8 mouse cellular contexts compared by ENCODE assay signal in the genomic region with DNA sequence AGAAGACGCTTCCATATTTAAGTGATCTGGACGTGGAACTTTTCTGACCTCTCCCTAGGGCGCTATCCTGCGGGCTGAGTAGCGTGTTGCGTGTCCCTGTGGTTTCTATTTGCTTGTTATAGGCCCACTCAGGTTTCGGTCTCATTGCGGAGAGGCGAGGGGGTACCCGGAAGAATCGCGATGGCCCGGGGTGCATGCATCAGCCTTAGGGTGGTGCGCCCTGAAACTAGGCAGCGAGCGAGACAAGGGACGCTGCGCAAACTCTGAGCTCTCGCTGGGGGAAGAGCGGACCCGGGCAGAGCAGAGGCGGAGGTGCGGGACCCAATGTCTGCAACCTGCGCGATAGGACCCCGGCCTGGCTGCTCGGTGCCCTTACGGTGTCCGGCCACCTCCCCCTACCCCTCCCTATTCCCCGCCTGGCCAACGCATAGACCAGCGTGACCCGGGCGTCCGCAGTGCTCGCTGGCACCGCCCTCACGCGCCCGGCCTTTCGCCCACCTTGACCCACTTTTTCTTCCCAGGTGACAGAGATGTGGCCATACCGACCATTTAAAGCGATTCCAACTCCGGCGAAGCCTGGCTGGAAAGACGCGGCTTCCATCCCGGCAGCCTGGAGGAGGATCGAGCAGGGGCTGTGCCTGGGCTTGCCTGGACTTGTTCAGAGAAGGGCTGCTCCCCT. TPM values are rescaled to one million over a fixed set of nuclear protein-coding genes. Genes with fewer than 3 reads are reported as not detected.
A peak's percentile ranks its signal among the peaks of the same experiment; 100 is the strongest.
DNase-seq lines count a peak whose midpoint lies in the region; ATAC-seq and TF ChIP-seq lines count a peak whose summit lies in the region.

No protein-coding gene starts in this region.

- no peaks in the 10 kb centered on the region for H3K9me3 ChIP-seq in forebrain, postnatal 0 days (ENCODE audit: low read length)
- H3K9me3 ChIP-seq in kidney, postnatal 0 days (replicated peaks; ENCODE audit: low read length): no peaks in the 10 kb centered on the region
- no peaks in the 10 kb centered on the region for H3K9me3 ChIP-seq in midbrain, embryonic 13.5 days

- under 1% methylated on average over 49 of the region's 49 CpGs for WGBS in forebrain, postnatal 0 days
- WGBS in kidney, postnatal 0 days: under 1% methylated on average over 48 of the region's 49 CpGs
- under 1% methylated on average over 49 of the region's 49 CpGs for WGBS in midbrain, embryonic 13.5 days

- H3K27ac ChIP-seq in forebrain, postnatal 0 days (ENCODE audit: low read depth, low read length): no peak overlapping the region
- H3K27ac ChIP-seq in kidney, postnatal 0 days: no peak overlapping the region
- H3K27ac ChIP-seq in midbrain, embryonic 13.5 days: no peak overlapping the region

- DNase-seq in adrenal gland, adult (ENCODE audit: inconsistent age in 2 of 2, low spot score in 1 of 2): peak; percentile 70 to 87
- DNase-seq in adrenal gland, adult 8-10 months: no peak
- DNase-seq in NIH3T3 (ENCODE audit: low read depth) (peak; percentile 34), MN1 (ENCODE audit: low spot score) (no peak)
- DNase-seq in forebrain, postnatal 0 days: no peak
- DNase-seq in kidney, postnatal 0 days (ENCODE audit: low spot score): peak; percentile 38
- no peak for DNase-seq in right cerebral cortex, adult 2 months (ENCODE audit: low spot score in 2 of 2)

- H3K27me3 ChIP-seq in forebrain, postnatal 0 days (ENCODE audit: insufficient read depth, low read length): peaks cover 26% of the 10 kb centered on the region
- H3K27me3 ChIP-seq in kidney, postnatal 0 days (ENCODE audit: insufficient read depth, low read length): no peaks in the 10 kb centered on the region
- peaks cover 63% of the 10 kb centered on the region for H3K27me3 ChIP-seq in midbrain, embryonic 13.5 days

- H3K4me2 ChIP-seq in forebrain, postnatal 0 days (ENCODE audit: low read depth): peak overlapping the region; percentile 92
- H3K4me2 ChIP-seq in kidney, postnatal 0 days (ENCODE audit: low read length): peak overlapping the region; percentile 96
- H3K4me2 ChIP-seq in midbrain, embryonic 13.5 days (replicated peaks): peak overlapping the region; percentile 80

- TF ChIP-seq CTCF in forebrain, postnatal 0 days (IDR thresholded peaks at IDR 0.05; ENCODE audit: low read depth): no peak
- TF ChIP-seq CTCF in kidney, postnatal 0 days (IDR thresholded peaks at IDR 0.05; ENCODE audit: low read depth): no peak

- H3K36me3 ChIP-seq in forebrain, postnatal 0 days (ENCODE audit: insufficient read depth): no peaks in the 10 kb centered on the region
- no peaks in the 10 kb centered on the region for H3K36me3 ChIP-seq in kidney, postnatal 0 days (ENCODE audit: insufficient read depth, low read length)
- no peaks in the 10 kb centered on the region for H3K36me3 ChIP-seq in midbrain, embryonic 13.5 days

- H3K9ac ChIP-seq in forebrain, postnatal 0 days: peak overlapping the region; percentile 31; the same call in 1 of the 2 replicates
- peak overlapping the region; percentile 61 for H3K9ac ChIP-seq in kidney, postnatal 0 days (ENCODE audit: low read depth, low read length)
- H3K9ac ChIP-seq in midbrain, embryonic 13.5 days (replicated peaks): peak overlapping the region; percentile 55

- peak overlapping the region; percentile 43 for H3K4me3 ChIP-seq in forebrain, postnatal 0 days (ENCODE audit: low read depth, low read length)
- H3K4me3 ChIP-seq in kidney, postnatal 0 days (replicated peaks; ENCODE audit: low read depth, low read length): peak overlapping the region; percentile 53
- peak overlapping the region; percentile 45 for H3K4me3 ChIP-seq in midbrain, embryonic 13.5 days (replicated peaks)

- ATAC-seq in forebrain, postnatal 0 days: no peak
- ATAC-seq in kidney, postnatal 0 days (replicated peaks; ENCODE audit: low FRiP score, low read depth): peak; percentile 44; the same call in 1 of the 2 replicates
- peak; percentile 58 for ATAC-seq in midbrain, embryonic 13.5 days

- H3K4me1 ChIP-seq in forebrain, postnatal 0 days (ENCODE audit: insufficient read depth): peaks cover 5% of the 10 kb centered on the region; the same call in 1 of the 2 replicates
- peaks cover 14% of the 10 kb centered on the region for H3K4me1 ChIP-seq in kidney, postnatal 0 days (replicated peaks; ENCODE audit: insufficient read depth, low read length)
- H3K4me1 ChIP-seq in midbrain, embryonic 13.5 days (replicated peaks): peaks cover 19% of the 10 kb centered on the region

RNA-seq across cellular contexts. Expression of a gene that starts 38.5 kb away (rescaled TPM):
- 1 to 10 TPM; 1.4 to 3.3 (median 2.3) TPM for total RNA-seq in adrenal gland, adult 8-10 months (2022)
- total RNA-seq in forebrain, postnatal 0 days (2014; rRNA removed): 1.3 and 1.8 TPM in 2 replicates
- polyA plus RNA-seq in forebrain, postnatal 0 days (2015; fragmentation: Nextera tagmentation; extraction: Ambion mirVana): 0.31 TPM in 2 replicates
- 0.18 and 0.28 TPM in 2 replicates for polyA plus RNA-seq in kidney, postnatal 0 days (2015; fragmentation: Nextera tagmentation; extraction: Ambion mirVana)
- 0.15 and 0.26 TPM in 2 replicates for polyA plus RNA-seq in midbrain, embryonic 13.5 days (2015; fragmentation: Nextera tagmentation; extraction: Ambion mirVana)

RNA-seq across cellular contexts. Expression of a gene that starts 39.8 kb away (rescaled TPM):
- total RNA-seq in adrenal gland, adult 8-10 months (2022): 100 to 1,000 TPM; 122 to 173 (median 155) TPM
- total RNA-seq in forebrain, postnatal 0 days (2014; rRNA removed): 6.5 and 8.4 TPM in 2 replicates
- polyA plus RNA-seq in forebrain, postnatal 0 days (2015; fragmentation: Nextera tagmentation; extraction: Ambion mirVana): 1.7 and 3.1 TPM in 2 replicates
- 27.2 and 27.8 TPM in 2 replicates for polyA plus RNA-seq in kidney, postnatal 0 days (2015; fragmentation: Nextera tagmentation; extraction: Ambion mirVana)
- 1.7 and 1.9 TPM in 2 replicates for polyA plus RNA-seq in midbrain, embryonic 13.5 days (2015; fragmentation: Nextera tagmentation; extraction: Ambion mirVana)

Comparison
In these comparisons a context has a peak if more than half of its experiments do, and no peak if none do; other contexts are left out.
1. DNase-seq: peak in adrenal gland, adult (2 of 2), NIH3T3 (single experiment) and kidney, postnatal 0 days (single experiment); none in adrenal gland, adult 8-10 months (single experiment), forebrain, postnatal 0 days (single experiment), MN1 (single experiment) and right cerebral cortex, adult 2 months (0 of 2).
2. Peak in every context shown above with its lines, with median percentiles within 50 percentile points of each other: H3K4me2 ChIP-seq, H3K4me3 ChIP-seq and H3K9ac ChIP-seq.